Mouse (Mus musculus): ENCODE data around the gene Tln1.

DNA sequence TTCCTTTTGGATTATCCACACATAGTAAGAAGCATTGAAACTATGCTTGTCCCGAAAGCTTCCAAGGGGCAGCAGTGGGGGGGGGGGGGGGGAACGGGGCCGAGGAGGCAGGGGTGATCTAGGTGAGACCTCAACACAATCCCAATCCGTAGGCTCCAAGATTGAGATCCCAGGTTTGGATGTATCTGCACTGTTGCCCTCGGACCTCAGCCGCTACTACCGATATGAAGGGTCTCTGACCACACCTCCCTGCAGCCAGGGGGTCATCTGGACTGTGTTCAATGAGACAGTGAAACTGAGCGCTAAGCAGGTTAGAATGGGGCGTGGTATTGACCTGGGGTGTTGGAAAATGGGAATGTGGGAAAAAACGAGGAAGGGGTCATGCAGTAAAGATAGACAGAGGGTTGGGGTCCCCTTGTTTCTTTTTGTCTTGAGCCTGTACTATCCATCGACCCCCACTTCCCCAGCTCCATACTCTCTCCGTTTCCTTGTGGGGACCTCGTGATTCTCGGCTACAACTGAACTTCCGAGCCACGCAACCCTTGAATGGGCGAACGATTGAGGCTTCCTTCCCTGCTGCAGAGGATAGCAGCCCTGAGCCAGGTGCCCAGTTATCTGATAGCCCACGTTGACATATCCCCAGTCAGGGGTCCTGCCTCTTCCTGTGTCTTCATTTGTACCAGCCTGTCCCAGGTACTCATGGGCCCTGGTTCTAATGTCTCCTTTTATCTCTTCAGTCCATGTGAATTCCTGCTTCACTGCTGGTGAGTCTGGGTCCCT is 50.6 kb downstream of the Tln1 start:
- TF ChIP-seq POLR2A (IDR thresholded peaks at IDR 0.05; ENCODE audit: low read depth, low read length) (no peak), E2F4 (IDR thresholded peaks at IDR 0.05; ENCODE audit: insufficient replicate concordance, low read depth, low read length) (no peak), EP300 (IDR thresholded peaks at IDR 0.05; ENCODE audit: low read length) (no peak), PAX5 (IDR thresholded peaks at IDR 0.05; ENCODE audit: low read length) (no peak), ZNF384 (IDR thresholded peaks at IDR 0.05; ENCODE audit: low read depth, low read length) (no peak), ZC3H11A (IDR thresholded peaks at IDR 0.05; ENCODE audit: low read depth, low read length) (no peak)
